Mouse (Mus musculus) spleen, postnatal 36 days (tissue): ENCODE data around the gene Tubal3.

ENCODE experiments used
- DNase-seq, 2 experiments: peaks; one replicate each; pipeline ENCODE4 v3.0.0; 2022; ENCODE audit warnings: low spot score in 2 of 2, mixed read lengths in 1 of 2

Gene Tubal3

GRCm38 (mm10) chr13:3924483-3924882 is 6.4 kb downstream of the Tubal3 start:
- no peak for DNase-seq

GRCm38 (mm10) chr13:3925632-3926031 is 7.6 kb downstream of the Tubal3 start:
- no peak for DNase-seq

- no peak for DNase-seq
These were observed 8.0 kb downstream of the Tubal3 start for GRCm38 (mm10) chr13:3926046-3926445.

- DNase-seq = no peak
These were observed 26.6 kb downstream of the Tubal3 start for GRCm38 (mm10) chr13:3944699-3945098.

- no peak for DNase-seq
These were observed 27.2 kb downstream of the Tubal3 start, which contains the start of gene Ucn3 for GRCm38 (mm10) chr13:3945249-3945648. Gene Ucn3, minus strand, starts transcription at chr13:3945349.

- no peak for DNase-seq
These were observed 29.2 kb downstream of the Tubal3 start for GRCm38 (mm10) chr13:3947267-3947666.

- DNase-seq = no peak
These were observed 31.4 kb downstream of the Tubal3 start for GRCm38 (mm10) chr13:3949477-3949876.

GRCm38 (mm10) chr13:3951198-3951914 is 33.3 kb downstream of the Tubal3 start:
- DNase-seq = no peak

GRCm38 (mm10) chr13:3968849-3969248 is 50.8 kb downstream of the Tubal3 start:
- no peak for DNase-seq
